Mouse (Mus musculus): ENCODE measurements around the gene Itpkb. TPM values are rescaled to one million over a fixed set of nuclear protein-coding genes. Genes with fewer than 3 reads are reported as not detected.
A peak's percentile ranks its signal among the peaks of the same experiment; 100 is the strongest.

The Itpkb gene
- polyA plus RNA-seq, 1 experiment from 2014 or later, result 7.7 TPM

- H3K27me3 ChIP-seq (ENCODE audit: control insufficient read depth, insufficient read depth, low read length), result no peaks in the 10 kb centered on the region
- H3K36me3 ChIP-seq (ENCODE audit: control insufficient read depth, insufficient read depth, low read length), result peaks cover 28% of the 10 kb centered on the region; the same call in 1 of the 2 replicates
- ATAC-seq (ENCODE audit: low FRiP score, low TSS enrichment), result no peak
- no peaks in the 10 kb centered on the region for H3K9me3 ChIP-seq (ENCODE audit: control insufficient read depth, low read length)
- H3K4me3 ChIP-seq (ENCODE audit: low read length), result no peak overlapping the region
- H3K27ac ChIP-seq (ENCODE audit: low read depth, low read length), result no peak overlapping the region
- H3K4me1 ChIP-seq (ENCODE audit: control insufficient read depth, insufficient read depth, low read length), result peaks cover 24% of the 10 kb centered on the region; the same call in 1 of the 2 replicates
- no peak overlapping the region for H3K4me2 ChIP-seq (replicated peaks; ENCODE audit: low read depth, low read length)
- no peak overlapping the region for H3K9ac ChIP-seq (ENCODE audit: low read depth, low read length)
- WGBS, result 85% methylated on average over 2 of the region's 2 CpGs
These were observed 88.8 kb downstream of the Itpkb start for GRCm38 (mm10) chr1:180419059-180419458.

- Histone ChIP-seq H3K27ac (ENCODE audit: low read depth, low read length) (no peak overlapping the region), H3K4me1 (ENCODE audit: control insufficient read depth, insufficient read depth, low read length) (peaks cover 24% of the 10 kb centered on the region; the same call in 1 of the 2 replicates), H3K4me2 (replicated peaks; ENCODE audit: low read depth, low read length) (no peak overlapping the region), H3K36me3 (ENCODE audit: control insufficient read depth, insufficient read depth, low read length) (peaks cover 20% of the 10 kb centered on the region), H3K4me3 (ENCODE audit: low read length) (no peak overlapping the region), H3K9me3 (ENCODE audit: control insufficient read depth, low read length) (no peaks in the 10 kb centered on the region), H3K9ac (ENCODE audit: low read depth, low read length) (no peak overlapping the region), H3K27me3 (ENCODE audit: control insufficient read depth, insufficient read depth, low read length) (no peaks in the 10 kb centered on the region)
- peak; percentile 36; the same call in 1 of the 2 replicates for ATAC-seq (ENCODE audit: low FRiP score, low TSS enrichment)
- WGBS, result 46% methylated on average over 8 of the region's 8 CpGs
These were observed 90.3 kb downstream of the Itpkb start for GRCm38 (mm10) chr1:180420496-180421164.

DNA sequence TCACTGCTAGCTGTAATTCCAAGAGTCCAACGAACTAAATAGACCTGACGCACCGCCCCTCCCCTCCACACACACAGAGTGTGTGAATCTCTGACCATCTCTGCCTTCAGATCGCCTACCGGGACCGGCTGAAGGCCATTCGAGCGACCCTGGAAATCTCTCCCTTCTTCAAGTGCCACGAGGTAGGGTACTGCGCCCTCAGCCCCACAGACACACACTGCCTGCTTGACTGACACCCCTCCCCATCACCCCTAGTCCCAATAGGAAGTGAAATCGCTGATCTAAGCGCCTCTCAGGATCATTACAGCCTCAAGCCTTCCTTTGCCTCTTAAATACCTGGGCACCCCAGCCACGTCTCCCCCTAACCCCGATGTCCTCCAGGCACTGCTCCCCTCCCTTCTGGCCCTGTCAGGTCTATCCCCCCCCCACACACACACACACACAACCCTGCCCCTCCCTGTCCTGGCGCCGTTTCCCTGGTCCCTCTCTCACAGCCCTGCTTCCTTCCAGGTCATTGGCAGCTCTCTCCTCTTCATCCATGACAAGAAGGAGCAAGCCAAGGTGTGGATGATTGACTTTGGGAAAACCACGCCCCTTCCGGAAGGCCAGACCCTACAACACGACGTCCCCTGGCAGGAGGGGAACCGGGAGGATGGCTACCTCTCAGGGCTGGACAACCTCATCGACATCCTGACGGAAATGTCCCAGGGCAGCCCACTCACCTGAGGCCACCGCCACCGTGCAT is 91.1 kb downstream of the Itpkb start:
- no peaks in the 10 kb centered on the region for H3K9me3 ChIP-seq (ENCODE audit: control insufficient read depth, low read length)
- no peak overlapping the region for H3K27ac ChIP-seq (ENCODE audit: low read depth, low read length)
- WGBS, result 64% methylated on average over 25 of the region's 25 CpGs
- no peak overlapping the region for H3K9ac ChIP-seq (ENCODE audit: low read depth, low read length)
- ATAC-seq (ENCODE audit: low FRiP score, low TSS enrichment), result no peak
- H3K4me3 ChIP-seq (ENCODE audit: low read length), result no peak overlapping the region
- H3K4me2 ChIP-seq (replicated peaks; ENCODE audit: low read depth, low read length), result no peak overlapping the region
- no peaks in the 10 kb centered on the region for H3K27me3 ChIP-seq (ENCODE audit: control insufficient read depth, insufficient read depth, low read length)
- peaks cover 24% of the 10 kb centered on the region; the same call in 1 of the 2 replicates for H3K4me1 ChIP-seq (ENCODE audit: control insufficient read depth, insufficient read depth, low read length)
- H3K36me3 ChIP-seq (ENCODE audit: control insufficient read depth, insufficient read depth, low read length), result peaks cover 18% of the 10 kb centered on the region

GRCm38 (mm10) chr1:180422076-180422828 is 92.0 kb downstream of the Itpkb start:
- 34% methylated on average over 11 of the region's 11 CpGs for WGBS
- H3K27ac ChIP-seq (ENCODE audit: low read depth, low read length), result peak overlapping the region; percentile 30; the same call in 1 of the 2 replicates
- H3K27me3 ChIP-seq (ENCODE audit: control insufficient read depth, insufficient read depth, low read length), result no peaks in the 10 kb centered on the region
- H3K9me3 ChIP-seq (ENCODE audit: control insufficient read depth, low read length), result no peaks in the 10 kb centered on the region
- H3K9ac ChIP-seq (ENCODE audit: low read depth, low read length), result peak overlapping the region; percentile 28; the same call in 1 of the 2 replicates
- peaks cover 16% of the 10 kb centered on the region; the same call in 1 of the 2 replicates for H3K4me1 ChIP-seq (ENCODE audit: control insufficient read depth, insufficient read depth, low read length)
- H3K36me3 ChIP-seq (ENCODE audit: control insufficient read depth, insufficient read depth, low read length), result peaks cover 18% of the 10 kb centered on the region
- peak; percentile 41 for ATAC-seq (ENCODE audit: low FRiP score, low TSS enrichment)
- H3K4me3 ChIP-seq (ENCODE audit: low read length), result no peak overlapping the region
- H3K4me2 ChIP-seq (replicated peaks; ENCODE audit: low read depth, low read length), result no peak overlapping the region

DNA sequence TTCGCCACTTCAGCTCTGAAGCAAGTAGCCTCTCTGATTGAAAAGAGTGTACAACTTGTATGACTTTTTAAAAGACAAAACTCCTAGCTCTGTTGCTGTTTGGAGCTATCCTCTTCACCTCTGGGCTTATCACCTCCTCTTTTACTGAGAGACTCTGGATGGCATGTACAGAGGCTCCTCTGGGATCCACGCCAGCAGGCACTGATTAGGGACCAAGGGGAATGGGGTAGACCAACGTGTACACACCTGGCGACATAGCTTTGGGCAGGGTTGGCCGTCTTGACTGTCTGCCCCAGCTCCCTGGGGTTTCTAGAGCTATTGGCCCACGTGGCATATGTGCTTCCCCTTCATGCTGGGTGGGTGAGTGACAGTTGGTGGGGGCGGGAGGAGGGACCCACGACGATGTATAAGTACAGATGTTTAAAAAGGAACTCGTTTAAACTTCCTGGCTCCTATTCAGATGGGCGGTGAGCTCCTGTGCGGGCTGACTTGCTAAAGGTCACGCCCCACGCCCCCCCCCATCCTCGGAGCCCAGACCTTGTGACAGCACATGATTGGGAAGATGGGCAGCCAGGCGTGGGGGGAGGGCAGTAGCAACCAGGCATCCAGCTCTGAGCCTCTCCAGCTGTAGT is 92.8 kb downstream of the Itpkb start:
- 44% methylated on average over 16 of the region's 16 CpGs for WGBS
- Histone ChIP-seq H3K36me3 (ENCODE audit: control insufficient read depth, insufficient read depth, low read length) (peaks cover 12% of the 10 kb centered on the region), H3K27me3 (ENCODE audit: control insufficient read depth, insufficient read depth, low read length) (no peaks in the 10 kb centered on the region), H3K4me2 (replicated peaks; ENCODE audit: low read depth, low read length) (no peak overlapping the region), H3K9me3 (ENCODE audit: control insufficient read depth, low read length) (no peaks in the 10 kb centered on the region), H3K9ac (ENCODE audit: low read depth, low read length) (no peak overlapping the region), H3K4me3 (ENCODE audit: low read length) (no peak overlapping the region), H3K27ac (ENCODE audit: low read depth, low read length) (peak overlapping the region; percentile 30; the same call in 1 of the 2 replicates), H3K4me1 (ENCODE audit: control insufficient read depth, insufficient read depth, low read length) (peaks cover 16% of the 10 kb centered on the region; the same call in 1 of the 2 replicates)
- ATAC-seq (ENCODE audit: low FRiP score, low TSS enrichment), result no peak

DNA sequence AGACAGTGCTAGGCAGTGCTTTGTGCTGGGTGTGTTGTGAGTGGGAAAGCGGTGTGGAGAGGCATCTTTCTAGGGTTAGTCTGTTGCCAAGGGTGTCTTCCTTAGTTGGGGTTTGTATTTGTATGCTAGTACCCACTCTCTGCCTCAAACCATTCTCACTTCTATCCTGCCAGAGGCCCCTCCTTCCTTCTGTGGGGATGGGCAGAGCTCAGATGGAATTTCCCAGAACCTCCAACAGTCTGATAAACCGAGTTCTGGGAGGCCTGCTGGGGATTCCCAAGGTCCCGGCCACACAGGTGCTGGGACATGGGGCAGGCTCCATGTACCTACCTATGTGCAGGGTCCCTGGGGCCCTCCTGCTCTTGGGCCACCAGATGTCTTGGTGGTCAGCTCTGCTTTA is 93.6 kb downstream of the Itpkb start:
- no peak overlapping the region for H3K4me3 ChIP-seq (ENCODE audit: low read length)
- H3K9ac ChIP-seq (ENCODE audit: low read depth, low read length), result no peak overlapping the region
- WGBS, result 85% methylated on average over 3 of the region's 3 CpGs
- no peaks in the 10 kb centered on the region for H3K27me3 ChIP-seq (ENCODE audit: control insufficient read depth, insufficient read depth, low read length)
- H3K9me3 ChIP-seq (ENCODE audit: control insufficient read depth, low read length), result no peaks in the 10 kb centered on the region
- no peak overlapping the region for H3K4me2 ChIP-seq (replicated peaks; ENCODE audit: low read depth, low read length)
- H3K36me3 ChIP-seq (ENCODE audit: control insufficient read depth, insufficient read depth, low read length), result peaks cover 9% of the 10 kb centered on the region
- no peak overlapping the region for H3K27ac ChIP-seq (ENCODE audit: low read depth, low read length)
- no peak for ATAC-seq (ENCODE audit: low FRiP score, low TSS enrichment)
- H3K4me1 ChIP-seq (ENCODE audit: control insufficient read depth, insufficient read depth, low read length), result peaks cover 16% of the 10 kb centered on the region; the same call in 1 of the 2 replicates

GRCm38 (mm10) chr1:180426405-180426804 is 96.1 kb downstream of the Itpkb start:
- WGBS, result 77% methylated on average over 6 of the region's 6 CpGs
- H3K4me2 ChIP-seq (replicated peaks; ENCODE audit: low read depth, low read length), result no peak overlapping the region
- H3K9me3 ChIP-seq (ENCODE audit: control insufficient read depth, low read length), result no peaks in the 10 kb centered on the region
- no peak overlapping the region for H3K4me3 ChIP-seq (ENCODE audit: low read length)
- no peaks in the 10 kb centered on the region; the same call in 1 of the 2 replicates for H3K36me3 ChIP-seq (ENCODE audit: control insufficient read depth, insufficient read depth, low read length)
- 0 out of 2 replicates have a peak, but pooled peaks cover 10% of the 10 kb centered on the region for H3K4me1 ChIP-seq (ENCODE audit: control insufficient read depth, insufficient read depth, low read length)
- H3K27me3 ChIP-seq (ENCODE audit: control insufficient read depth, insufficient read depth, low read length), result no peaks in the 10 kb centered on the region
- no peak overlapping the region for H3K27ac ChIP-seq (ENCODE audit: low read depth, low read length)
- ATAC-seq (ENCODE audit: low FRiP score, low TSS enrichment), result no peak
- no peak overlapping the region for H3K9ac ChIP-seq (ENCODE audit: low read depth, low read length)

DNA sequence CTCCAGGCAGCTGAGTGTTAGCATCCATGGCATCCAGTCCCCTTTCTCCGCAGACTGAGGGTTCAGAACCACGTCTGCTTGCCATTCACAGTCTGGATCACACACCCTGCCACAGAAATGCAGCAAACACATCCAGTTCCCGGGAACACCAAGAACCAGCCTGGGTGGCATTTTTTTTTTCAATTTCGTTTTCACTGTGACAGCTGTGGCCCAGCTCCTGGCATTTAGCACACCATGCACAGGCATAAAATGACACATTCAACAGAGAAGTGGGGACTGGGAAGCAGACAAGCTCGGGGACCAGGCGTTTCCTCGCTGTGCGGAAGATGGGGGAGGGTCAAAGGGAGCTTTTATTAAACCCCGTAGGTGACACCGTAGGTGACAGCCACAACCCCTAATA is 97.4 kb downstream of the Itpkb start:
- Histone ChIP-seq H3K27ac (ENCODE audit: low read depth, low read length) (no peak overlapping the region), H3K9ac (ENCODE audit: low read depth, low read length) (no peak overlapping the region), H3K9me3 (ENCODE audit: control insufficient read depth, low read length) (no peaks in the 10 kb centered on the region), H3K36me3 (ENCODE audit: control insufficient read depth, insufficient read depth, low read length) (no peaks in the 10 kb centered on the region; the same call in 1 of the 2 replicates), H3K4me3 (ENCODE audit: low read length) (no peak overlapping the region), H3K27me3 (ENCODE audit: control insufficient read depth, insufficient read depth, low read length) (no peaks in the 10 kb centered on the region), H3K4me2 (replicated peaks; ENCODE audit: low read depth, low read length) (no peak overlapping the region), H3K4me1 (ENCODE audit: control insufficient read depth, insufficient read depth, low read length) (0 out of 2 replicates have a peak, but pooled peaks cover under 1% of the 10 kb centered on the region)
- WGBS, result 45% methylated on average over 10 of the region's 10 CpGs
- ATAC-seq (ENCODE audit: low FRiP score, low TSS enrichment), result no peak
